Mouse (Mus musculus): Measurements from ENCODE around the gene Sema3c. TPM values are rescaled to one million over a fixed set of nuclear protein-coding genes. Genes with fewer than 3 reads are reported as not detected.

The Sema3c gene
- total RNA-seq, 2 experiments from 2014 or later = 39.8 to 47.0 TPM

GRCm38 (mm10) chr5:17629599-17629998 is 55.5 kb downstream of the Sema3c start:
- intact Hi-C loops (cut with DNase I) = no loop called here
- no peak for DNase-seq

- intact Hi-C loops (cut with DNase I) = no loop called here
- no peak for DNase-seq
These were observed 65.4 kb downstream of the Sema3c start for GRCm38 (mm10) chr5:17639519-17639918.

DNA sequence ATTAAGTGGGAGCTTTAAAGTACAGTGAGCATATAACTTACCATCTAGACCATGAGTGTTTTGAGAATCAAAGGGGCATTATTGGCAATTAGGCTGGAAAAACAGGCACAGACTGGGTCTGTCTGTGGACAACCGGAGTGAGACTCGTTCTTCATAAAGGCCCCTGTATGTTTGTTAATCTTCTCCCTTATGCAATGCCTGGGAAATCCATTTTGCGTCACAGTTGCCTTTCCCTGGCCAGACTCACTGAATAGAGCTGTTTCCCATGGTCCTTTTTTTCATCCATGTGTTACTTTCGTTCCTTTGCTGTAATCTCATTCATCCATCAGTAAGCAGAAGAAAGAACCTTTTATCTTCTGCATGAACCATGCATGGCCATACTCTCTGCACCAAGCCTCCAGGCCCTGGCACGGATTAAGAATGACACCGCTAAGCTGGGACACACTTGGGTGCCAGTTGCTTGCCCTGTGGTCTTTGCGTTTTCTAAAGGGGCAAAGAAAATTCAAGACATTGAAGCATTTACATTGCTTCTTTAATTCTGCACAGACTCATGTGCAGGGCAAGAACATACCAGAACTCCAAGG is 73.7 kb downstream of the Sema3c start:
- no peak for DNase-seq
- intact Hi-C loops (cut with DNase I) = no loop called here

- intact Hi-C loops (cut with DNase I) = no loop called here
These were observed 74.9 kb downstream of the Sema3c start for GRCm38 (mm10) chr5:17648865-17649542.

DNA sequence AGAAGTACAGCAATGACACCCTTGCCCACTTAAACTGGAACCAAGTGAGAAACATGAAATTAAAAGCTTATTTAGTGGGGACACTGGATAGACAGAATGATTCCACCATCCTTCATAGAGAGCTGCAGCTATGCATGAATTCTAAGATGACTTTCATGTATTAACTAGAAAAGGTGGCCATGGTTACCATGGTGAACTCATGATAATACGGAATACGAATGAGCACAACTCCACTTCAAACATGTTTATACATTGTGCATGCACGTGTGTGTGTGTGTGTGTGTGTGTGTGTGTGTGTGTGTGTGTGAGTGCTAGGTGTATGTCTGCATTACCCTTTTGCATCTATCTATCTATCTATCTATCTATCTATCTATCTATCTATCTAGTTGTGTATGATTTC is 87.1 kb downstream of the Sema3c start:
- intact Hi-C loops (cut with DNase I) = no loop called here
- no peak for DNase-seq

More at GRCm38 (mm10) chr5:17648865-17649542, 74.9 kb downstream of the Sema3c start:
- DNase-seq = no peak

- intact Hi-C loops (cut with DNase I) = no loop called here
- DNase-seq = no peak
These were observed 97.3 kb downstream of the Sema3c start for GRCm38 (mm10) chr5:17671356-17671755.

GRCm38 (mm10) chr5:17680862-17681261 is 106.8 kb downstream of the Sema3c start:
- intact Hi-C loops (cut with DNase I) = no loop called here
- DNase-seq = no peak

DNA sequence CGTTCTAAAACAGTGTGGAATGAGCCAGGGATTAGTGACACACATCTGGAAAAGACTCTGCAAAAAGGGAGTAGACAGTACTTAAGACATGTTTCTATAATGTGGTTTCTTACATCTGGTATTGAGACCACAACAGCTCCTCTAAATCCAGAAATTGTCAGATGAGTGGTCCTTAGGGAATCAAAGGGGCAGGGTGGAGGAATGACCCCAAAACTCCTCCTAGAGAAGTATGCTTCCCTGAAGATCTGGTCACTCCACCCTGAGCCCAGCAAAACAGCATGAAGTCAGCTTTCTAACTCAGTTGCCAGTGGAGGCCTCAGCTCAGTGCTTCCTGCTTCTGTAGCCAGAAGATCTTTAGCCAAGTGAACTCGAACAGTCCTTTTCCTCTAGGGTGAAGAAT is 115.0 kb downstream of the Sema3c start:
- intact Hi-C loops (cut with DNase I) = no loop called here
- DNase-seq = peak; percentile 15 to 25

DNA sequence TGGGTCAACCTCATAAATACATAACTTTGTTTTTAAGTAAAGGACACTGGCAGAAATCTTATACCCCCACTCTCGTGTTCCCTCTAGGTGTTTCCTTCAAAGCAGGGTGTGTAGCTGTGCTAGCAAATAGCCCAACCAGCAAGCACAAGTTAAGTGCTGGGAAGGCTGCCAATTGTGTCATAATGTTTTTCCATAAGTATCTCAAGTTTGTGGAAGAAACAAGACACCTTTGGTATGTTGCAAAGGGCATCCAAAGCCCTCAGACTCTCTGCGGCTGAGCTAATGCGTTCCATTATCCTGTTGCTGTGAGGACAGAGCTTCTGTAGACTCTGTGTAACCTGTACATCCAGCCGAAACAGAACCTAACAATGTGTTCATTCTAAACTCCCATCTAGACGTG is 115.5 kb downstream of the Sema3c start:
- peak in 1 of 2 experiments; percentile 42 for DNase-seq
- intact Hi-C loops (cut with DNase I) = loop anchor here (10.0 kb wide), 1 partner anchor 115 kb away; the partner anchor contains the start of gene Sema3c

GRCm38 (mm10) chr5:17695366-17695765 is 121.3 kb downstream of the Sema3c start:
- DNase-seq = no peak
- intact Hi-C loops (cut with DNase I) = loop anchor here (10.0 kb wide), 1 partner anchor 121 kb away; the partner anchor contains the start of gene Sema3c

DNA sequence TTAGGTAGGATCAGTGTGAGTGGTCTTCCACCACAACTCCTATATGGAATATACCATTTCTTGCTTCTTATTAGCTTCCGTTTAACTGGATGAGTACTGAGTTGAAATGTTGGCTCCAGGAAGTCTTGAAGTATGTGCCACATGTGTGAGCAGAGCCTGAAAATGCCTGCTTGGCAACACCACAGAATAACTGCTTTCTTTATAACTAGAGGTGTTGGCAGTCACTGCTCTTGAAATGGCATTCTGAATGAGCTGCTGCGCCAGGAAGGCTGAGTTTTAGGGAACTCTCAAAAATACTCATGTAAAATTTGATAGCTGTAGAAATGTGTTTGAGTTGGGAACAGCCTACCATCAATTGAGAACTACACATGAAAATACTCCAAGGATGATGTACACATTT is 124.8 kb downstream of the Sema3c start:
- DNase-seq = no peak
- intact Hi-C loops (cut with DNase I) = loop anchor here (10.0 kb wide), 1 partner anchor 124 kb away; the partner anchor contains the start of gene Sema3c

DNA sequence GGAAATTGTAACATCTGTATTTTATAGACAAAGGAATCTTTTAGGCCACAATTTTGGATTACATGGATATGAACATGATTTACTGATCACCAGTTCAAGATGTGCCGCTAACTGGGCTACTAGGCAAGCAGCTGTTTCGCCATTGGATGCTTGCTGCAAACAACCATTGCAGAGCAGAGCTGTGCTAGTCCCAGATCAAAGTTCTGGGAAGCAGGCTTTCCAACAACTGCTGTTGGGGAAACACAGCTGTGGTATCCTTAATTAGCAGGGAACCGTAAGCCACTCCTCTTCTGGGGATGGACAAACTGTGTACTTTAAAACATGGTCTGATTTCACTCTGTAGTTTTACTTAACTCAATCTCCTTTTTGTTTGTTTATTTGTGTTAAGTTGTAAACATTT is 130.1 kb downstream of the Sema3c start:
- DNase-seq = no peak
- intact Hi-C loops (cut with DNase I) = no loop called here

- intact Hi-C loops (cut with DNase I) = no loop called here
- no peak for DNase-seq
These were observed 133.0 kb downstream of the Sema3c start for GRCm38 (mm10) chr5:17707086-17707485.

DNA sequence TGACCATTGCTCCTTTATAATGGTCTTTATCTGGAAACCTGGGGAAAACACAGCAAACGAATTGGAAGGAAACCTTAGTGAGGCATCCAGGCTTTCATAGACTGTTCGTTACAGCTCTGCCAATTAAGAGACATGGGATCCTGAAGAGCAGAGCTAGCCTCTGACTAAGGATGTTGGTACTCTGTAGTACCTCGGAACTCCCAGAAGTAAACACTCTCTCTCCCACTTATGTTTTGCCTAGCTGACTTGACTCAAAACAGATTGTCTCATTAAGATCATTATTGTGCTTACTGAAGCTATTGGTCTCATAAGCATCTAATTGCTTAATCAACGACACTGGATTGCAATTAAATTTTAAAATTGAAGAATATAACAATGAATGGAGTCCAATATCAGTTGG is 138.3 kb downstream of the Sema3c start:
- intact Hi-C loops (cut with DNase I) = no loop called here
- DNase-seq = no peak

GRCm38 (mm10) chr5:17715206-17715605 is 141.1 kb downstream of the Sema3c start:
- DNase-seq = no peak
- intact Hi-C loops (cut with DNase I) = no loop called here

DNA sequence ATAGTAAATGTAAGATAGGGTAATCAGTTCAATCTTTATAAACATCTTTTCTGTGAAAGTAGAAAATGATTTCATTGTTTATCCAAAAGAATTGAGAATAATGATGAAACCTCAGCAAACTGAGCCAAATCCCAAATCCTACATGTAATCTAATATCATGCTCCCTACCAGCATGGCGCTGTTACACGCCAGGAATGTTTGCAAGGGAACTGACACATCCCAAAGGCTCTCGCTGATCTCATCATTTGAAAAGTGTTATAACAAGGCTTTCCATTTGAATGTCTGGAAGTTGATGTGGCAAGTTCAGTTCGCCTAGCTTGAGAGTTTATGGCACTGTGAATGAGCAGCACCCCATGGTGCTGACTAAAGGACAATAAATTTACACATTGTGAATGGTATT is 145.9 kb downstream of the Sema3c start:
- peak in 1 of 2 experiments; percentile 8 for DNase-seq
- intact Hi-C loops (cut with DNase I) = no loop called here

DNA sequence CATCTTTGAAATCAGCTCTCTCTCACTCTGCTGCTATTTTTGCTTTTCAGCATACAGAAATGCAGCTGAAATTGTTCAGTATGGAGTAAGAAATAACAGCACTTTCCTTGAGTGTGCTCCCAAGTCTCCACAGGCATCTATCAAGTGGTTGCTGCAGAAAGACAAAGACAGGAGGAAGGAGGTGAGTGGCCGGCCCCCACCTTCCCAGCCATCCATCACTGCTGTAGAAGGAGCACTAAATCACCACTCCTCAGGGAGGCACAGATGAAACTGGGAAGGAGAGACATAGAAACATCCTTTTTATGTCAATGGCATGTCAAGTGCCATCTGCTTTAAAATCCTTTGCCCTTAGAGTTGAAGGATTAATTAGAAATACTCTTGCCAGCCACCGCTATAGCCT is 149.9 kb downstream of the Sema3c start:
- no peak for DNase-seq
- intact Hi-C loops (cut with DNase I) = no loop called here

DNA sequence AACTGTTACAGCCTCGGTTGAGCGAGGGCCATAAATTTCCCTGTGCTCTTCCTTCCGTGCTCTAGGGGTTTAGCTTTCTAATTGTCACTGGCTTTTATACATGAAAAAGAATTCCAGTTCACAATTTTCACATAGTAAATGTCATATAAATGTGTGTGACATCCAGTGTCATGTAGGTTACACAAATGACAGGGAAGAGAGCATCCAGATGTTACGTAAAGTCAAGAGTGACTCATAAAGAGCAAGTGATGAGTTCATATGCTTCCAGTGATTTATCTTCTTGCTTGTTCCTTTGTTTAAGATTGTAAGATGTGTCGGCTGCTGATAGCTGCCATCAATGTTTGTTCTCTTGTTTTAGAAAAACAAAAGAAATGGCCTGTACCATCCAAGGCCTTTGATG is 154.0 kb downstream of the Sema3c start:
- intact Hi-C loops (cut with DNase I) = no loop called here
- no peak for DNase-seq

DNA sequence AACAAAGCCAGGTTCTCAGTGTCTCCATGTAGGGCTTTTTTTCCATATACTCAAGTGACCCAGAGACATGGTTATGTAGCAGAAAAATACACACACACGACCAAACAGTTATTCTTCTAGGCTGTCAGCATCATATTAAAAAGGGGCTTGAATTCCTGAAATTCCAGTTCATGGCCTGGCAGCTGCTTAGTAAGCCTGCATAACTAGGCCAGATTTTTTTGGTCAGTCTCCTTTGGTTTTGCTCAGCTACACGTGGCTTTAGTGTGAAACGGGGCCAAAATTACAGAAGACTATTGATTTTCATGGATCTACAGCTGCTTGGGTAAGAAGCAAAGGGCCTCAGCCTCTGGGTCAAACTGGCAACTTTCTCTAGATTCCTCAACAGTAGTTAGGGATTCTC is 165.7 kb downstream of the Sema3c start:
- intact Hi-C loops (cut with DNase I) = no loop called here
- no peak for DNase-seq

DNA sequence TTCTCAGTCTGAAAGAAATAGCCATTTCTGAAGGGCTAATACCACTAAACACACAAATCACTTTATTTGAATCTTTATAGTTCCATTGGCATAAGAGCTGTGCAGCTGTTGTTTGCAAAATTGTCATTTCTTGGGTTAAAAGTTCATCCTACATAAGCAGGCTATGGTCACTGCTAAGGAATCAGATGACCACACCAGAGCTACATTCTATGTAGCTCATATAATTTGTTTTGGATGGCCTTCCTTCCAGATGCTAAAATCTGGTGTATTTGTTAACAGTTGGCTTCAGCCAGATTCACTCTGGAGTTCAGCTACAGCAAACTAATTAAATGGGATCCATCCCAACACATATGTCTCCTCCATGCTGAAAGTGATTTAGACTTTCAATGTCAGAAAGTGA is 172.4 kb downstream of the Sema3c start:
- intact Hi-C loops (cut with DNase I) = no loop called here
- no peak for DNase-seq

DNA sequence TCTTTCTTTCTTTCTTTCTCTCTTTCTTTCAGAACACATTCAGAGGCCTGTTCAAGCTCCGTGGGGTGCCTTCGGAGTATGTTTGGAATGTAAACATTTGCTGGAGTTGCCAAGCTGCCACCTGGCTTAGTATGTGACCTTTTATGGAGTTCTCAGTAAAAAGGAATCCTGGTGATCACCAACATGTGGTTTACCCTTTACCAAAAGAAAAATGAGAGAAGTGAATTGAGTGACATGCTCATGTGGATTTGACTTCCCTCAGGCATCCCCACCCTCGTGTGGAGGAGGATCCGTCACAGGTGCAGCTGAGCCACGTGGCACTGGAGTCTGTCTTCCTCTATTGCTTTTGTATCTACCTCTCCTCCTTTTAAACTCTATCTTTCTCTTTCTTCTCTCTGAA is 173.1 kb downstream of the Sema3c start:
- intact Hi-C loops (cut with DNase I) = no loop called here

GRCm38 (mm10) chr5:17748293-17748692 is 174.2 kb downstream of the Sema3c start:
- intact Hi-C loops (cut with DNase I) = no loop called here
- no peak for DNase-seq

More for the DNA sequence above, 173.1 kb downstream of the Sema3c start:
- DNase-seq = no peak

Measured in gastrocnemius, postnatal 36 days (tissue).